Mouse (Mus musculus) thymus, postnatal 4 days (tissue): Measurements from ENCODE around the gene Srpk3.

Experiments
- DNase-seq: peaks from one replicate; pipeline ENCODE4 v3.0.0; 2021

Gene Srpk3

GRCm38 (mm10) chrX:73805814-73806213 is 31.6 kb downstream of the Srpk3 start:
- no peak for DNase-seq

GRCm38 (mm10) chrX:73815072-73815471 is 40.9 kb downstream of the Srpk3 start:
- DNase-seq, result peak; percentile 56

- no peak for DNase-seq
Observed at GRCm38 (mm10) chrX:73816596-73817314, 42.5 kb downstream of the Srpk3 start.

- DNase-seq, result no peak
Observed at GRCm38 (mm10) chrX:73823747-73824146, 49.5 kb downstream of the Srpk3 start.

GRCm38 (mm10) chrX:73824185-73825151 is 50.3 kb downstream of the Srpk3 start, which contains the start of gene Pdzd4:
Pdzd4 (minus strand) TSS chrX:73824969.
- DNase-seq, result peak; percentile 79
